Mouse (Mus musculus): ENCODE measurements around the gene Tal1.
A peak's percentile ranks its signal among the peaks of the same experiment; 100 is the strongest.

Tal1 gene

DNA sequence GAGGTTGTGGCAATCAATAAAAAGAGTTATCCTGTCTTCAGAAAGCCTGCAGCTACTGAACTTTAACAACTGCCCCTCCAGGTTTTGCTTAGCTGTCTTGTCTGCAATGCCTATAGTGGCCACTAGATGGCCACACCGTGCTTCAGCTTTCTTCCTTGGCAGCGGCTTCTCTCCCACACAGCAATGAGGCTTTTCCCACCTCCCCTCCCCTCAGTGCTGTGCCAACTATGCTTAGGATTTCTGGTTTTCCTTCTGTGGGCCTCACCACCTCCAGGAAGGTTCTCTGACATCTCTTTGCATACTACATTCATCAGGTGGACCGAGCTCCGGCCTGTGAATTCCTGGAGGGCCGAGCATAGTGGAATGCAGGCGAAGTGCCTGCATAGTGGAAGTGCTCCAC, 45.5 kb downstream of the Tal1 start:
- DNase-seq (ENCODE audit: extremely low read depth, insufficient read length, low spot score): peak; percentile 20

DNA sequence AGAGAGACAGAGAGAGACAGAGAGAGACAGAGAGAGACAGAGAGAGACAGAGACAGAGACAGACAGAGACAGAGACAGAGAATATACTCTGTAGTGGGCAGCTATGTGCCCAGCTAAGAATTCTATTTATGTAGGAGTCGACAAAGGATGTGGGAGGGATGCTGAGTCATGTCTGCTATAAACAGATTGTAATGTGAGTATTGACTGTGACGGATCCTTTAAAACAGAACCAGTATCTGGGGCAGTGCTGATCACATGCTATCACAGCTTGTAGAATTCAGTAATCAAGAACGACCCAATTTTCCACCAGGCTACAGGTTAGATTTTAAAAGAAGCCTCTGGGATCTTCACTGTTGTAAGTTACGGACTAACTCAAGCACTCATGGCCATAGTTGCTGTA, 47.3 kb downstream of the Tal1 start:
- DNase-seq (ENCODE audit: extremely low read depth, insufficient read length, low spot score): peak; percentile 10

DNA sequence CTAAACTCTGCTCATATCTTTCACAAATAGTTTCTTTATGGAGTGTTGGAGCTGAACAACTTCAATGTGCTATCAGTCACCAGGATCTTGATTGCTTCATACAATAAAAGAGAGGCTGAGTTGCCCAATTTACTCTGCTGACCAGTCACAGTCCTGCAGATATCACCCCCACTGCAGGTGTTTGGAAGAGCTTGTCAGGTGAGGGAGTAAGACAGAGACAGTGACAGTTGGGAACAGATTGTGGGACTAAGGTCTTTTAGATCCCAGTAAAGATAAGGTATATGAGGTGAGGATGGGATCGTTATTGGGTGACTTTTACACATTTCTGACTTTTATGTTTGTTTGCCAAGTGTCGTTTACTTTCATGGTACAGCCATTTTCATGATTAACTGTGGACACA, 54.9 kb downstream of the Tal1 start:
- DNase-seq (ENCODE audit: extremely low read depth, insufficient read length, low spot score): no peak

GRCm38 (mm10) chr4:115113266-115113665, 57.0 kb downstream of the Tal1 start:
- no peak for DNase-seq (ENCODE audit: extremely low read depth, insufficient read length, low spot score)

DNA sequence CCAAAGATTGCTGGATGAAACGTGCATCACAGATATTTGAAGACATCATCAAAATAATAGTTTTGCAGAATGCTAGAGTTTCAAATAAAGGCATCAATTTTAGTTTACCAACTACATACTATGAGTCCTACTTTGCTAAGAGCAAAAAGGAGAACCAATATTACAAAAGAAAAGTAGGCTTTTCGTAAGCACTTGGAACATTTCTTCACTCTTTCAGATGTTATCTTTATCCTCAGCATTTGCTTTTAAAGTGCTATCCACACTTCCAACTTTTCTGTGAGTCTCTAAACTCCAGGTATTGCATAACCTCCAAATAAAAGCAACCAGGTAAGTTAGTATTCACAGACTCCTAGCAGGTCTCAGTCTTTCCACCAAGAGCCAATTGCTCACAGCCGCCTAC, 63.4 kb downstream of the Tal1 start:
- no peak for DNase-seq (ENCODE audit: extremely low read depth, insufficient read length, low spot score)

DNA sequence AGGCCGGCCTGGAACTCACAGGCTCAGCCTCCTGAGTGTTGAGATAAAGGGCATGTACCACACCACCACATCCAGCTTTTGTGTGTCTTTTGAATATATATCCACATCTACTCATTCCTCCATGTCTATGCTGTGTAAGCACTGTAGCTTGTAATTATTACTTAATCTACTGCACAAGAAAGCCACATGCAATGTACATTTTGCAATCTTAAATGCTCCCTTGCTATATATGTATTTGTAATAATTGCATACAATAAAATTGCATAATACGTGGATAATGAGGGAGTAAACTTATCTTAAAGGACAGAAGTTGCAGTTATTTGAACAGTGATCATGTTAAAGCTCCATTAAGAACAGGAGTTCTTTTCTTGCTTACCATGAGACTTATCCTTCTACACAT, 64.9 kb downstream of the Tal1 start:
- DNase-seq (ENCODE audit: extremely low read depth, insufficient read length, low spot score): no peak

Data from 3134 (cell line).